Mouse (Mus musculus) gastrocnemius, adult 8-10 months (tissue): Measurements from ENCODE around the gene Dlk1. TPM values are rescaled to one million over a fixed set of nuclear protein-coding genes. Genes with fewer than 3 reads are reported as not detected.
"Not testable (repeated sequence)": the region's sequence is repeated elsewhere in the genome, so short reads cannot be mapped to it uniquely, and the experiment has no call there.

Experiments used
- DNase-seq, 2 experiments: peaks; one replicate each; pipeline ENCODE4 v3.0.0; 2022; ENCODE audit warnings: low spot score in 2 of 2
- total RNA-seq, 4 experiments: library from RNA; stranded (reverse); gene quantifications; 2 replicates each; pipeline ENCODE4 v1.2.4; 2022

Dlk1 gene
- total RNA-seq, 4 experiments from 2014 or later: 0.56 to 1.9 (median 0.95) TPM

- no peak for DNase-seq
Observed at GRCm38 (mm10) chr12:109473575-109473976, 21.0 kb downstream of the Dlk1 start.

- DNase-seq: no peak
Observed at GRCm38 (mm10) chr12:109474187-109474606, 21.6 kb downstream of the Dlk1 start.

GRCm38 (mm10) chr12:109475501-109475900 lies 22.9 kb downstream of the Dlk1 start:
- no peak for DNase-seq

GRCm38 (mm10) chr12:109486525-109486924 lies 33.9 kb downstream of the Dlk1 start:
- not testable (repeated sequence) for DNase-seq

- no peak for DNase-seq
Observed at GRCm38 (mm10) chr12:109491701-109492100, 39.1 kb downstream of the Dlk1 start.

GRCm38 (mm10) chr12:109493381-109493780 lies 40.8 kb downstream of the Dlk1 start:
- no peak for DNase-seq

- DNase-seq: no peak
Observed at GRCm38 (mm10) chr12:109495016-109495644, 42.5 kb downstream of the Dlk1 start.

- no peak for DNase-seq
Observed at GRCm38 (mm10) chr12:109496397-109496796, 43.8 kb downstream of the Dlk1 start.

GRCm38 (mm10) chr12:109500992-109501391 lies 48.4 kb downstream of the Dlk1 start:
- DNase-seq: no peak

- no peak for DNase-seq
Observed at GRCm38 (mm10) chr12:109502360-109503040, 49.9 kb downstream of the Dlk1 start.

- DNase-seq: no peak
Observed at GRCm38 (mm10) chr12:109507693-109508092, 55.1 kb downstream of the Dlk1 start.

GRCm38 (mm10) chr12:109508495-109509454 lies 56.2 kb downstream of the Dlk1 start:
- no peak for DNase-seq

GRCm38 (mm10) chr12:109509531-109510137 lies 57.0 kb downstream of the Dlk1 start:
- no peak for DNase-seq

GRCm38 (mm10) chr12:109510247-109510646 lies 57.6 kb downstream of the Dlk1 start:
- DNase-seq: no peak

- DNase-seq: no peak
Observed at GRCm38 (mm10) chr12:109511456-109511855, 58.8 kb downstream of the Dlk1 start.

GRCm38 (mm10) chr12:109512151-109512907 lies 59.7 kb downstream of the Dlk1 start:
- DNase-seq: no peak
